Mouse (Mus musculus): ENCODE results near the gene Cdh11.

DNA sequence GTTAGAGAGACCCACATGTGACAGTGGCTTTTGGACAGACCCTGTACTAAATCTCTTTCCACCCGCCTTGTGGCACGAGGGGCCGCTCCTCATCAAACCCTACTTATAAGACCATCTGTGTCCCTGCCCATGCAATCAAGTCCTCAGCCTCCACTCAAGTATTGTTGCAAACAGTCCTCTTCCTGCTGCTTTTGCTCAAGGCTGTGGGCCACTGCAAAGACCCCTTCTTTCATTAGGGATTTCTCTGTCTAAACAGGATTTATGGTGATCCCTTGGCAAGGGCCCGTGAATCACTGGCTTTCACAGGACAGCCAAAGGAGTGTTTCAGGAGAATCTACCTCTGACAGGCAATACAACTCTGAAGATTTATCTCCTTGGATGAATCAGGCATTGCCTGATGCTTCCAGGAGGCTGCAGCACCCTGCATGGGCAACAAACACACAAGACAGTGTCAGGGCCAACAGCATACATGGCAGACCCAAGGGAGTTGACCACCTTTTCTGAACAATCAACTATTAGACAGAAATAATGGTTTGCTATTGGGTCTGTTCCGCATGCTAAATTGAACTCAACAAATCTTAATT lies 43.3 kb downstream of the Cdh11 start:
- TF ChIP-seq CTCF (IDR thresholded peaks at IDR 0.05; ENCODE audit: extremely low read depth, insufficient read length, insufficient replicate concordance, low read depth, low read length) (no peak), POLR2A (IDR thresholded peaks at IDR 0.05; ENCODE audit: low read depth, low read length) (no peak)

Data from small intestine, adult 2 months (tissue).